Mouse (Mus musculus): ENCODE data around the gene Tcf15. TPM values are rescaled to one million over a fixed set of nuclear protein-coding genes. Genes with fewer than 3 reads are reported as not detected.

The Tcf15 gene
- total and polyA plus RNA-seq, 3 experiments, result not detected

GRCm38 (mm10) chr2:152156471-152156870 is 13.1 kb downstream of the Tcf15 start:
- Histone ChIP-seq H3K4me1 (ENCODE audit: control insufficient read depth in 1 of 2, insufficient read depth in 2 of 2) (no peaks in the 10 kb centered on the region), H3K36me3 (replicated peaks in 1 of 2; ENCODE audit: control insufficient read depth in 1 of 2, insufficient read depth in 1 of 2, low read length in 1 of 2) (no peaks in the 10 kb centered on the region), H3K27me3 (replicated peaks) (peaks cover 69% of the 10 kb centered on the region), H3K27ac (ENCODE audit: insufficient read depth, low read depth) (no peak overlapping the region), H3K79me2 (replicated peaks; ENCODE audit: control insufficient read depth, extremely low read depth, insufficient read depth, poor library complexity, severe bottlenecking) (no peaks in the 10 kb centered on the region), H3K9me3 (replicated peaks; ENCODE audit: low read length) (peaks cover 17% of the 10 kb centered on the region), H3K4me3 (replicated peaks in 1 of 3; ENCODE audit: low read depth in 2 of 3, low read length in 2 of 3, poor library complexity in 1 of 3) (no peak overlapping the region), H3K4me2 (ENCODE audit: insufficient read depth, low read depth, poor library complexity, severe bottlenecking) (no peak overlapping the region), H3K9ac (ENCODE audit: insufficient read depth, low read depth) (no peak overlapping the region)
- TF ChIP-seq MAX (IDR thresholded peaks at IDR 0.05; ENCODE audit: low read length) (no peak), NELFE (IDR thresholded peaks at IDR 0.05; ENCODE audit: low read depth, low read length) (no peak), HCFC1 (IDR thresholded peaks at IDR 0.05; ENCODE audit: low read depth, low read length) (no peak), JUND (conservative IDR thresholded peaks at IDR 0.05; ENCODE audit: low read depth, low read length) (no peak), POLR2A (IDR thresholded peaks at IDR 0.05; ENCODE audit: low read depth, low read length) (no peak), UBTF (IDR thresholded peaks at IDR 0.05; ENCODE audit: low read depth, low read length) (no peak), USF2 (conservative IDR thresholded peaks at IDR 0.05; ENCODE audit: low read depth, low read length) (no peak), ZMIZ1 (IDR thresholded peaks at IDR 0.05; ENCODE audit: low read depth, low read length) (no peak), MXI1 (IDR thresholded peaks at IDR 0.05; ENCODE audit: low read depth, low read length) (no peak), MAZ (IDR thresholded peaks at IDR 0.05; ENCODE audit: low read depth, low read length) (no peak), SMC3 (IDR thresholded peaks at IDR 0.05; ENCODE audit: low read depth, low read length) (no peak), IRF4 (IDR thresholded peaks at IDR 0.05; ENCODE audit: low read depth, low read length) (no peak), E2F4 (IDR thresholded peaks at IDR 0.05; ENCODE audit: insufficient replicate concordance, low read depth, low read length) (no peak), ETS1 (conservative IDR thresholded peaks at IDR 0.05; ENCODE audit: low read depth, low read length) (no peak), PAX5 (IDR thresholded peaks at IDR 0.05; ENCODE audit: low read length) (no peak)
- dilution Hi-C loops (cut with MboI; ENCODE audit: extremely low pct_ligation_motif_present, extremely low pct_unique_long_range_greater_than_20kb, low sequenced_read_pairs) (no loop called here), in situ Hi-C loops (cut with MboI; ENCODE audit: low pct_ligation_motif_present, low pct_unique_long_range_greater_than_20kb, low sequenced_read_pairs) (no loop called here)
- no peak for DNase-seq (ENCODE audit: extremely low read depth)

- Histone ChIP-seq H3K9me3 (replicated peaks; ENCODE audit: low read length) (peaks cover 17% of the 10 kb centered on the region), H3K4me3 (replicated peaks in 1 of 3; ENCODE audit: low read depth in 2 of 3, low read length in 2 of 3, poor library complexity in 1 of 3) (no peak overlapping the region), H3K36me3 (replicated peaks in 1 of 2; ENCODE audit: control insufficient read depth in 1 of 2, insufficient read depth in 1 of 2, low read length in 1 of 2) (no peaks in the 10 kb centered on the region), H3K27me3 (replicated peaks) (peaks cover 62% of the 10 kb centered on the region), H3K27ac (ENCODE audit: insufficient read depth, low read depth) (no peak overlapping the region), H3K9ac (ENCODE audit: insufficient read depth, low read depth) (no peak overlapping the region), H3K79me2 (replicated peaks; ENCODE audit: control insufficient read depth, extremely low read depth, insufficient read depth, poor library complexity, severe bottlenecking) (no peaks in the 10 kb centered on the region), H3K4me1 (ENCODE audit: control insufficient read depth in 1 of 2, insufficient read depth in 2 of 2) (no peaks in the 10 kb centered on the region), H3K4me2 (ENCODE audit: insufficient read depth, low read depth, poor library complexity, severe bottlenecking) (no peak overlapping the region)
- dilution Hi-C loops (cut with MboI; ENCODE audit: extremely low pct_ligation_motif_present, extremely low pct_unique_long_range_greater_than_20kb, low sequenced_read_pairs) (no loop called here), in situ Hi-C loops (cut with MboI; ENCODE audit: low pct_ligation_motif_present, low pct_unique_long_range_greater_than_20kb, low sequenced_read_pairs) (no loop called here)
- no peak for TF ChIP-seq GABPA (IDR thresholded peaks at IDR 0.05; ENCODE audit: insufficient replicate concordance, low read depth, low read length)
- TF ChIP-seq MAX (IDR thresholded peaks at IDR 0.05; ENCODE audit: low read length), result no peak
- TF ChIP-seq CTCF (conservative IDR thresholded peaks at IDR 0.05 in 1 of 2, IDR thresholded peaks at IDR 0.05 in 1 of 2; ENCODE audit: low read depth in 2 of 2, low read length in 2 of 2), result peak in 1 of 2 experiments; percentile 12; a peak in 1 of 4 replicates
- no peak for TF ChIP-seq USF1 (IDR thresholded peaks at IDR 0.05; ENCODE audit: low read depth, low read length)
- no peak for TF ChIP-seq MXI1 (IDR thresholded peaks at IDR 0.05; ENCODE audit: low read depth, low read length)
- no peak for TF ChIP-seq TBP (conservative IDR thresholded peaks at IDR 0.05; ENCODE audit: low read depth, low read length)
- TF ChIP-seq JUN (IDR thresholded peaks at IDR 0.05; ENCODE audit: insufficient read depth, low read depth, low read length), result no peak
- no peak for TF ChIP-seq E2F4 (IDR thresholded peaks at IDR 0.05; ENCODE audit: insufficient replicate concordance, low read depth, low read length)
- no peak for DNase-seq (ENCODE audit: extremely low read depth)
These were observed 16.1 kb downstream of the Tcf15 start for GRCm38 (mm10) chr2:152159487-152159886.
